Mouse (Mus musculus) G1E (cell line): ENCODE measurements around the gene Prkrip1.

Experiments
- CTCF ChIP-seq: IDR thresholded peaks from 2 replicates; pipeline ENCODE4 v1.5.1; 2012; ENCODE audit warnings: low read depth, low read length, inconsistent platforms, mixed read lengths
- GATA2 ChIP-seq: IDR thresholded peaks from 2 replicates; pipeline ENCODE4 v1.6.1; 2012; ENCODE audit warnings: low read depth, low read length, inconsistent platforms, borderline replicate concordance
- TAL1 ChIP-seq: conservative IDR thresholded peaks from 2 replicates; pipeline ENCODE4 v1.6.1; 2012; ENCODE audit warnings: low read depth, low read length, inconsistent platforms, mixed read lengths

- peak; percentile 54 for TF ChIP-seq CTCF
- TF ChIP-seq GATA2, result no peak
- TF ChIP-seq TAL1, result no peak
These were observed 30.7 kb downstream of the Prkrip1 start for GRCm38 (mm10) chr5:136168071-136168470.
